Mouse (Mus musculus) layer of hippocampus, adult 9-10 months (tissue): ENCODE data around the gene Man1a.

ENCODE experiments used
- DNase-seq: peaks from one replicate; pipeline ENCODE4 v3.0.0; 2022; ENCODE audit warnings: low spot score

The Man1a gene

GRCm38 (mm10) chr10:54061159-54061558 lies 15.2 kb downstream of the Man1a start:
- DNase-seq, result no peak

- no peak for DNase-seq
Observed at GRCm38 (mm10) chr10:54060587-54060986, 15.8 kb downstream of the Man1a start.

GRCm38 (mm10) chr10:54059679-54060249 lies 16.6 kb downstream of the Man1a start:
- no peak for DNase-seq

GRCm38 (mm10) chr10:54059092-54059496 lies 17.3 kb downstream of the Man1a start:
- DNase-seq, result no peak

- no peak for DNase-seq
Observed at GRCm38 (mm10) chr10:54058657-54059056, 17.8 kb downstream of the Man1a start.

GRCm38 (mm10) chr10:54054188-54054587 lies 22.2 kb downstream of the Man1a start:
- no peak for DNase-seq

GRCm38 (mm10) chr10:54047885-54048284 lies 28.5 kb downstream of the Man1a start:
- no peak for DNase-seq

- no peak for DNase-seq
Observed at GRCm38 (mm10) chr10:54043358-54043757, 33.1 kb downstream of the Man1a start.

GRCm38 (mm10) chr10:54042212-54042840 lies 34.1 kb downstream of the Man1a start:
- no peak for DNase-seq

GRCm38 (mm10) chr10:54040261-54041165 lies 35.9 kb downstream of the Man1a start:
- no peak for DNase-seq

- no peak for DNase-seq
Observed at GRCm38 (mm10) chr10:54039754-54040153, 36.7 kb downstream of the Man1a start.

GRCm38 (mm10) chr10:54038734-54039133 lies 37.7 kb downstream of the Man1a start:
- no peak for DNase-seq

- DNase-seq, result no peak
Observed at GRCm38 (mm10) chr10:54038180-54038579, 38.2 kb downstream of the Man1a start.

- DNase-seq, result no peak
Observed at GRCm38 (mm10) chr10:54037348-54038010, 38.9 kb downstream of the Man1a start.

- DNase-seq, result no peak
Observed at GRCm38 (mm10) chr10:54035586-54035985, 40.8 kb downstream of the Man1a start.

- DNase-seq, result no peak
Observed at GRCm38 (mm10) chr10:54034779-54035178, 41.6 kb downstream of the Man1a start.

- DNase-seq, result no peak
Observed at GRCm38 (mm10) chr10:54032316-54033092, 43.9 kb downstream of the Man1a start.

- DNase-seq, result no peak
Observed at GRCm38 (mm10) chr10:54028866-54029265, 47.5 kb downstream of the Man1a start.

- DNase-seq, result no peak
Observed at GRCm38 (mm10) chr10:54026738-54027427, 49.5 kb downstream of the Man1a start.

- DNase-seq, result no peak
Observed at GRCm38 (mm10) chr10:54026101-54026500, 50.3 kb downstream of the Man1a start.

- no peak for DNase-seq
Observed at GRCm38 (mm10) chr10:54017904-54018454, 58.4 kb downstream of the Man1a start.
